Mouse (Mus musculus) layer of hippocampus, postnatal 10 days (tissue): Measurements from ENCODE around the gene Nphp1. TPM values are rescaled to one million over a fixed set of nuclear protein-coding genes. Genes with fewer than 3 reads are reported as not detected.

Experiments used
- DNase-seq, 2 experiments: peaks; one replicate each; pipeline ENCODE4 v3.0.0; 2021; ENCODE audit warnings: low spot score in 2 of 2
- total RNA-seq, 2 experiments: library from RNA; stranded (reverse); gene quantifications; 2 replicates each; pipeline ENCODE4 v1.2.3; 2021

Gene Nphp1
- total RNA-seq, 2 experiments from 2014 or later: 16.6 to 19.5 TPM

DNA sequence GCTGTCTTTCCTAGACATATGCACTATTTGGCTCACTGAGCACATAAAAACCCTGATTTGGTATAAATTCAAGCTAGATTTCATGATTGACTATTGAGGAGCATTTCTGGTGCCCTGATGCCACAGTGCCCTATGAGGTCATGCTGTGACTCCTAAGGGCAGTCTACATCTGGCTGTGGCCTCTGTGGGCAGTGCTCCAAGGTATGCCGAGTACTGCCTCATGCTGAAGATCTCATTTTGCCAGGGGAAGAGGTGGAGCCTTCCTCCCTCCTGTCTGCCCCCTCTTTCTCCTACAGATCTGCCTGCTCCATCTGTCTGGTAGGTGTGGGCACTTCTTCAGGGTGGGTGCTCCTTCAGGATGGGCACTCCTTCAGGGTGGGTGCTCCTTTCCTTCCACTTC is 39.3 kb downstream of the Nphp1 start:
- no peak for DNase-seq

- no peak for DNase-seq
Measured at GRCm38 (mm10) chr2:127748316-127748715, 40.4 kb downstream of the Nphp1 start.

- no peak for DNase-seq
Measured at GRCm38 (mm10) chr2:127742637-127743036, 46.1 kb downstream of the Nphp1 start.

DNA sequence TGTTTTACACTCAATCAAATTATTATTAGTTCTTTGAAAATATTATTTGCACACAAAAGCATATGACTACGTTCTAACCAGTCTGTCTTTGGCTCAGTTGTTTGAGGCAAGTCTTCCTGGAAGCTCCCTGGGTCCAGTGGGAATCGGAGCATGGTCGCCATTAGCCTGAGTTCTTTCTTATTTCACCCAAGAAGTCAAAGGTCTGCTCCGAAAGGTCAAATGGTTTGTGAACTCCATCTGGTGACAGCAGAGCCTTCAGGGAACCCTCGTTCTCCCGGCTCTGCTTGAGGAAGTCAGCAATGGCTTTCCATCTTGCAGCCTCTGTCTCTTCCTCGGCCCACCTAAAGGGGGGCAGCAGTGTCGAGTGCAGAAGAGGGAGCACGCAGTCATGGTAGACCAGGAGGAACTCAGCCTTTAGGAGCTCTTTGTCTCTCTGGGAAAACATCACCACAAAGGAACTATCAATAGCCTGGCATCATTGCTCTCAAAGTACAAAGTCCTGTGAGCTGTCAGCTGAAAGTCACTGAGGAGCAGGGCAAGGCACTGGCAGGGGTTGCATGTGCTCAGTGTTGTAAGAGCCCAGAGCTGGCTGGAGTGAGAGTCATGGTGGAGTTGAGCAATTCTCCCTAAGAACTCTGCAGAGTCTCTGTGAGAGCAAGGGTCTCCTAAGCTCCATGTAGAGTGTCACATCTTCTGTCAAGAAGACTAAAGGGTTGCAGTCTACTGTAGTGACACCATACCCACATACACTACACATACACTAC is 47.8 kb downstream of the Nphp1 start:
- DNase-seq: no peak

GRCm38 (mm10) chr2:127737885-127738284 is 50.8 kb downstream of the Nphp1 start:
- no peak for DNase-seq

GRCm38 (mm10) chr2:127736631-127737209 is 52.0 kb downstream of the Nphp1 start:
- no peak for DNase-seq

- DNase-seq: no peak
Measured at GRCm38 (mm10) chr2:127735512-127736145, 53.1 kb downstream of the Nphp1 start.

DNA sequence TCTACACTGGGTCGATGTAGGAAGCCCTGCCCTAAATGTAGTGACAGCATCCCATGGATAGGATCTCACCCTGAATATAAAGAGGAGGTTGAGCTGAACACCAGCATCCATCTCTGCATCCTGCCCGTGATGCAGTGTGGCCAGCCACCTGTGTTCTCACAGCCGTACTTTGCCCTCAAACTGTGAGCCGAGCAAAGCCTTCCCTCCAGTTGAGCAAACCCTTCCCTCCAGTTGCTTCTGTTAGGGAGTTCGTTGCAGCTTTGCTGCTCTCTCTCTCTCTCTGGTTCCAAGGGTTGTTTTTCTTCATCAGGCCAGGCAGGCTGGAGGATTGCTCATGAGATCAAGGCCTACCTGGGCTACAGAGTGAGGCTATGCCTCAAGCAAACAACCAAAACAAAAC is 53.8 kb downstream of the Nphp1 start:
- no peak for DNase-seq

- DNase-seq: no peak
Measured at GRCm38 (mm10) chr2:127730301-127730997, 58.2 kb downstream of the Nphp1 start.

GRCm38 (mm10) chr2:127729671-127730070 is 59.0 kb downstream of the Nphp1 start, which contains the start of gene Mall:
Gene Mall, minus strand, starts transcription at chr2:127729932.
- no peak for DNase-seq

GRCm38 (mm10) chr2:127728661-127729450 is 59.8 kb downstream of the Nphp1 start:
- no peak for DNase-seq

GRCm38 (mm10) chr2:127728146-127728545 is 60.6 kb downstream of the Nphp1 start:
- DNase-seq: no peak

DNA sequence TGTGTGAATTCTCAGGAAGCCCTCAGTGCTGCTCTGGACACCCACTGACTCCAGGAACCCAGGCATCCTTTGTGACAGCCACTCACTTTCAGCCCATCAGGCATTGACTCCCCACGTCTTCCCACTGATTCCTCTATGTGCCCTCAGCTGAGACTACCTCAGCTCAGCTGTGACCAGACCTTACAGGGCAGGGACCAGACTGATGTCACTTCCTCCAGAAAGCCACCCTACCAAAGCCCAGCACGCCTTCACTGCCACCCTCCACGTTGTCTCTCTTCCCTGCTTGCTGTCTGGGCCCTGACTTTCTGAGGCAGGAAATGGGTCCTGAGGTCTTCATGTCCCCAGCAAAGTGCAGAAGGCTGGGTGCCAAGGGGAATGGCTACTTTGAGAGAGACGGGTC is 65.5 kb downstream of the Nphp1 start:
- no peak for DNase-seq

DNA sequence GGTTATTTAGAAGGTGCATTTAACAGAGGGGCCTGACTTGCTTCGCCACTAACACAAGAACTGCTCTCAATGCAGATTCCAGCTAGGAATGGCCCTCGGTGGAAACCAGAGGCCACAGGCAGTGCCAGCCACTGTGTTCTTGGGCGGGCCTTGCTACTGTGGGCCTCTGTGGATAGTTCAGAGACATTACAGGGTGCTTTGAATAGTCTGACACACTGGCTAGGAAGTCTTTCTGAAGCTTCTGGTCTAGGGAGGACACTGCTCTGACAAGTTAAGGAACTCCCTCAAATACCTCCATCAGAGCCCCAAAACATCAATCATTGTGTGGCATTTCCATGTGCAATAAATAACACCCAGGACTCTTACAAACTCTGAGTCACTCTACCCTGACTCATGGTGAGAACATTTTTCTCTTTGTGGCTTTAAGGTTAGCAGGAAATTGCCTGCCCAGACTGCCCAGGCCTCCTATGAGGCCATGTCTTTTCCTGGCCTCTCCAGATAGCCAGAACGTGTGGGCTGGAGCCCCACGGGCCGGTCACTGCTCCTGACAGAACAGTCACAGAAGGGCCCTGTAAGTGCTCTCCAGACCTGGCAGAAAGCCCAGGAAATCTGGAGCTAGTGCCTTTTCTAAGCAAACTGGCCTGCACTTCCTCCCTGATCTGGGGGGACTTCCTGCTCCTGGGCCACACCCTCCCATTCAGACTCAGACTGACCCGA is 66.4 kb downstream of the Nphp1 start:
- DNase-seq: peak; percentile 56 to 69

DNA sequence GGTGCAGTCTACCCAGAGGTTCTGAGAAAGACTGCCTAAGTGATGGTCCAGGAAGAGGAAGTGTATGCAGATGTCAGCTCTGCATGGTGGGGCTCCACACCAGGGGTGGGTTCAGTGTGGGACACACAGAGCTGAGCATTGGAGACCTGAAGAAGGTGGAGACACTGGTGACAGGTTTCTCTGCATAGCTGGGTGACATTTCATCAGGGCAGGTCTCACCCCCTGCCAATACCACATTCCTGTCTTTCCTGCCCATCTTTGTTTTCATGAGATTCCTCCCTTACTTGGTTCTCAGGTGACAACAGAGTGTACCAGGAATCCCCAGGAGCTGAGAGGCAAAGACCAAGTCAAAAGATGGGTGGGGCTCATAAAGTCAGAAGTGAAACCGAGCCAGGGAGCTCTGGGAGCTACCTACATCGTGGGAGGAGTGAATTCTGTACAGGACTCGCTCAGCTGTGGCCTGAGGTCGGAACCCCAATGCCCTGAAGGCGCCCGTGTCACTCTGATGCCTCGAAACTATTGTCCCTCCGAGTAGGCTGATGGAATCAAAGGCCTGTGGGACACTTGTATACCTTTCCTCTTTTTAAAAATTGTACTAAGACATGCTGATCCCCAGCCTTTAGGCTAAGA is 69.7 kb downstream of the Nphp1 start:
- no peak for DNase-seq

- DNase-seq: no peak
Measured at GRCm38 (mm10) chr2:127714726-127715125, 74.0 kb downstream of the Nphp1 start.

GRCm38 (mm10) chr2:127708792-127709191 is 79.9 kb downstream of the Nphp1 start:
- no peak for DNase-seq

DNA sequence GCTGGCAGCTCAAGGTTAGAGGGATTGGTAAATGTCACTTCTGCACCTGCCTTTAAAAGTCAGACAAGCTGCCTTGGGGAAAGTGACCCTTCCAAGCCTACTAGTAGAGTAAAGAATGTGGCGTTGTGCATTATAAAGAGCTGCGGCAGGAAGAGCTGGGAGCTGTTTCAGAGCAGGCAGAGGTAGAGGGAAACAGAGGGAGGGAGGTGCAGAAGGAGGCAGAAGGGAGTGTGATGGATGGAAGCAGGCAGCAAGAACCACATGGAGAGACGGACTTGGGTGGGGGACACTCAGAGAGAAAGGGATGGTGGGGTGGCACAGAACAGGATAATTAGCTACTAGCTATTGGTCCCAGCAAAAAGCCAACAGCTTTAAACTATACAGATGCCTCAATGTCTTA is 80.6 kb downstream of the Nphp1 start:
- no peak for DNase-seq

DNA sequence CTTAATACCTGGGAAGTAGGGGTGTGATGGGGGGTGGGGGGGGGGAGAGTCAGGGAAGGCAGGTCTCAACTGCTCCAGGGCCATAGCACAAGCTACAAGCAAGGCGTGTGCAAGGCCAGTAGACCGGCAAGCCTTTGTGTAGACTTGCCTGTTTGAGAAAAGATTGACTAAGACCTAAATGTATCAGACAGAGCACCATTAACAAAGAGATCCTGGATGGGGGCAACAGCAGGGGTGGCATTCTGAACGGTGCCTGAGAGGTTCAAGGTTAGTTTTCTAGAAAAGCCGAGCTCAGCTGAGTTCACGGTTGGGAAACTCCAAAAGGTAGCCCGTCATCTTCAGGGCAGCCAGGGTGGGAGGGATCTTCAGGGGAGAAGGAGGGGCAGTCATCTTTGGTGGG is 83.4 kb downstream of the Nphp1 start:
- DNase-seq: no peak
